Mouse (Mus musculus): ENCODE data around the gene Ap1ar.

DNA sequence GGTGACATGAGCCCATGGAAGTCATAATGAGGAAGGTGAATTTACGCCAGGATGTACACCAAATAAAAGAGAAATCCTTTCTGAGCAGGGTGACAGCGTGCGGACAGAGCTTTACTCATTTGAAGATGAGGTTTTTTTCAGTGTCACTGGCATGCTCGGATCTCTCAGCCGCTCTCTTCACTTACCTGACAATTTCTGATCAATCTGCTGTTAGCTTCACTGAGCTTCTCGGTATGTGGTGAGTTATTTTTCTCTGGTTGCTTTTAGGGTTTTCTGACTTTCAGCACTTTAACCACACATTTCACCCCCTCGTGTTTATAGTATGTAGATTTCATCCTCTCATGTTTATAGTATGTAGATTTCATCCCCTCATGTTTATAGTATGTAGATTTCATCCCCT, 37.7 kb upstream of the Ap1ar start:
- TF ChIP-seq CTCF (IDR thresholded peaks at IDR 0.05; ENCODE audit: control insufficient read depth, insufficient read depth, low read length) (no peak), POLR2A (IDR thresholded peaks at IDR 0.05; ENCODE audit: borderline replicate concordance, control insufficient read depth, low read depth, low read length) (no peak)

All from bone marrow, adult 2 months (tissue).